Mouse (Mus musculus) hindbrain, embryonic 13.5 days (tissue): ENCODE results near the gene Pdss1. TPM values are rescaled to one million over a fixed set of nuclear protein-coding genes. Genes with fewer than 3 reads are reported as not detected.
"Not testable (repeated sequence)": the region's sequence is repeated elsewhere in the genome, so short reads cannot be mapped to it uniquely, and the experiment has no call there.

ENCODE experiments used
- ATAC-seq: fragments of 200-750 bp; cut with Nextera tagmentation; 2 replicates; pipeline ENCODE4 v1.8.0; 2017; ENCODE audit warnings: moderate TSS enrichment; ENCODE audit not compliant: low FRiP score
- H3K27ac ChIP-seq: fragments of 300-500 bp; sonication (generic); 2 replicates; pipeline ENCODE4 v1.5.1; 2015; ENCODE audit warnings: inconsistent platforms, mild to moderate bottlenecking, moderate library complexity
- H3K27me3 ChIP-seq: fragments of 300-500 bp; sonication (generic); 2 replicates; pipeline ENCODE4 v1.6.1; 2015; ENCODE audit warnings: mild to moderate bottlenecking, inconsistent platforms
- H3K36me3 ChIP-seq: fragments of 300-500 bp; sonication (generic); 2 replicates; pipeline ENCODE4 v1.6.1; 2015; ENCODE audit warnings: mild to moderate bottlenecking, inconsistent platforms
- H3K4me1 ChIP-seq: fragments of 300-500 bp; sonication (generic); replicated peaks from 2 replicates; pipeline ENCODE4 v1.6.1; 2015; ENCODE audit warnings: inconsistent platforms
- H3K4me2 ChIP-seq: fragments of 300-500 bp; sonication (generic); 2 replicates; pipeline ENCODE4 v1.6.1; 2015; ENCODE audit warnings: inconsistent platforms, mild to moderate bottlenecking, moderate library complexity
- H3K4me3 ChIP-seq: fragments of 300-500 bp; sonication (generic); 2 replicates; pipeline ENCODE4 v1.5.1; 2015; ENCODE audit warnings: mild to moderate bottlenecking, inconsistent platforms
- H3K9ac ChIP-seq: fragments of 300-500 bp; sonication (generic); 2 replicates; pipeline ENCODE4 v1.6.1; 2015; ENCODE audit warnings: mild to moderate bottlenecking, inconsistent platforms
- H3K9me3 ChIP-seq: fragments of 300-500 bp; sonication (generic); 2 replicates; pipeline ENCODE4 v1.6.1; 2016; ENCODE audit warnings: inconsistent platforms
- WGBS: fragments of 180-500 bp; shearing (Covaris S2); methylation state at CpG from one replicate; pipeline ENCODE4 v1.1.7; 2015; 5-methylcytosine and 5-hydroxymethylcytosine counted together
- polyA plus RNA-seq: library from polyadenylated mRNA; unstranded; fragments of >200 nt; fragmentation: Nextera tagmentation; extraction: Ambion mirVana; gene quantifications from 2 replicates; pipeline ENCODE4 v1.2.1, GENCODE M21; 2015

The Pdss1 gene
- polyA plus RNA-seq, 1 experiment from 2014 or later = 24.6 TPM

DNA sequence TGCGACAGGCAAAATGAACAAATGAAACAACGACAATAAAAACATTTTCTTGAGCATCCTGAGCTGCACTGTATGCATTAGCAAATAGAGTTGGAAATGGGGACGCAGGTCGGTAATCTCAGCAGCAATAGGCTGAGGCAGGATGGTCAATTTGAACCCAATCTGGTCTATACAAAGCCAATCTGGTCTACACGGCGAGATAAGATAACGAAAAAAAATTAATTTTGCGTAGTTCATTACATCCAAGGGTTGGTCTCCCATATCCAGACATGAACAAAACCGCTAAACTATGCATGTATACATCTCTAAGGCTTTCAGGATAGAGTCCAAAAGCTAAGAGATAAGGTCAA is 415 bp upstream of the Pdss1 start:
- no peaks in the 10 kb centered on the region for H3K9me3 ChIP-seq
- ATAC-seq = peak; percentile 62
- 22% methylated on average over 9 of the region's 9 CpGs for WGBS

DNA sequence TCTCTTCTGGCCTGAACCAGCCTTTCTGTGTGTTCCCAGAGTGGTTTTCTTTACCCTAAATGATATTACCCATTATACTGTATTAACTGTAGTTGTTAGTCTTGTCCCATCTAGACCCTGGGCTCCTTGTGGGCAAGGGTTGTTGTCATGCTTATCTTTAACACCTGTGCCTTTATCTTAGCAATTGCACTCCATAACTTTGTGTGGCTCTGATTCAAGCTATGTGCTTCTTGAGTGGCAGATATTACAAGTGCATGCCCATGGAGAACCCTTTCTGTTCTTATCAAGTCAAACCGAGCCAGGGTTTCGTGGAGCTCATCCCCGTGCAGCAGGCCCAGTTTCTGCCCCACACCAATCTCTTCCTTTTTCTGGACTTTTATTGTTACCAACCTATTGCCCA is 8.6 kb downstream of the Pdss1 start:
- no peak overlapping the region for H3K9ac ChIP-seq
- 93% methylated on average over 3 of the region's 3 CpGs for WGBS
- H3K27me3 ChIP-seq = no peaks in the 10 kb centered on the region
- H3K4me2 ChIP-seq = no peak overlapping the region
- H3K9me3 ChIP-seq = no peaks in the 10 kb centered on the region
- no peak overlapping the region for H3K27ac ChIP-seq
- H3K4me3 ChIP-seq = no peak overlapping the region
- no peak for ATAC-seq
- H3K4me1 ChIP-seq = no peaks in the 10 kb centered on the region
- peaks cover 56% of the 10 kb centered on the region for H3K36me3 ChIP-seq

More for the DNA sequence above, 415 bp upstream of the Pdss1 start:
- peaks cover 20% of the 10 kb centered on the region; the same call in 1 of the 2 replicates for H3K4me1 ChIP-seq
- H3K4me2 ChIP-seq = peak overlapping the region; percentile 77
- H3K4me3 ChIP-seq = peak overlapping the region; percentile 92
- peaks cover 3% of the 10 kb centered on the region for H3K36me3 ChIP-seq
- peak overlapping the region; percentile 85 for H3K9ac ChIP-seq
- peak overlapping the region; percentile 90 for H3K27ac ChIP-seq
- H3K27me3 ChIP-seq = no peaks in the 10 kb centered on the region

DNA sequence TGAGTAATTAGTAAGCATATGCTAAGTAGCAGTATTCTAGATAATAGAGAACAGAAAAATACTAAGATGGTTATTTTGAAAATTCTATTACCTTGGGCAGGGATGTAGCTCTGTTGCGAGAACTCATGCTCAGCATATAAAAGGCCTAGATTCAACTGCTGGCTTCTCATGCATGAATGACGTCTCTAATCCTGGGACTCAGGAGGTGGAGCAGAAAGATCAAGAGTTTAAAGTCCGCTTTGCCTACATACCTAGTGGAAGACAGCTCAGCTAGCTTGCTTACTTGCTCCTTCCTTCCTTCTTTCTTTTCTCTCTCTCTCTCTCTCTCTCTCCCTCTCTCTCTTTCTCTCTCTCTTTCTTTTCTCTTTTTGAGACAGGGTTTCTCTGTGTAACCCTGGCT is 19.1 kb downstream of the Pdss1 start:
- Histone ChIP-seq H3K27me3 (no peaks in the 10 kb centered on the region), H3K4me3 (no peak overlapping the region), H3K4me1 (no peaks in the 10 kb centered on the region), H3K9me3 (no peaks in the 10 kb centered on the region), H3K4me2 (no peak overlapping the region), H3K9ac (no peak overlapping the region), H3K36me3 (peaks cover 64% of the 10 kb centered on the region), H3K27ac (no peak overlapping the region)
- 87% methylated on average over 3 of the region's 3 CpGs for WGBS
- no peak for ATAC-seq

DNA sequence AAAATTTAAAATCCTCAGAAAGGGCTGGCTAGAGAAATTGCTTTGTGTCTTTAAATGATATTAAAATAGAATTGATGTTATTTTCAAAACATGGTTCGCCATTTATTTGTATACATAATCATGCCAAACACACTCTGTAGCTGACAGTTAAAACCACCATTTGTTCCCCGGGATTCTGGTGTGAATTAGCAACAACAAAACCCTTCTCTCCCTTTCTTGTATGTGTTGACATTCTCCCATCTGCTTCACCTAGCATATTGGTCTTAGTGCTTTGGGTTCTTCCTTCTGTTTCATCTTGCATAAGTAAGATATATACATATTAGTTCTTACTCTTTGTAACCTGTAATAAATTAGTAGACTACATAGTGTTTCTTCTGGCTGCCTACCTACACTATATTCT is 23.3 kb downstream of the Pdss1 start:
- no peaks in the 10 kb centered on the region for H3K9me3 ChIP-seq
- H3K9ac ChIP-seq = no peak overlapping the region
- ATAC-seq = no peak
- WGBS = 97% methylated on average over 2 of the region's 2 CpGs
- H3K36me3 ChIP-seq = peaks cover 55% of the 10 kb centered on the region
- H3K4me1 ChIP-seq = no peaks in the 10 kb centered on the region
- no peak overlapping the region for H3K27ac ChIP-seq
- no peak overlapping the region for H3K4me2 ChIP-seq
- no peaks in the 10 kb centered on the region for H3K27me3 ChIP-seq
- H3K4me3 ChIP-seq = no peak overlapping the region

- H3K4me2 ChIP-seq, H3K4me3 ChIP-seq, H3K27me3 ChIP-seq, H3K9me3 ChIP-seq, H3K4me1 ChIP-seq, H3K9ac ChIP-seq, H3K27ac ChIP-seq, ATAC-seq: not testable (repeated sequence)
- WGBS = 97% methylated on average over 3 of the region's 3 CpGs
- peaks cover 32% of the 10 kb centered on the region for H3K36me3 ChIP-seq
These were observed 30.6 kb downstream of the Pdss1 start for GRCm38 (mm10) chr2:22925911-22926310.

DNA sequence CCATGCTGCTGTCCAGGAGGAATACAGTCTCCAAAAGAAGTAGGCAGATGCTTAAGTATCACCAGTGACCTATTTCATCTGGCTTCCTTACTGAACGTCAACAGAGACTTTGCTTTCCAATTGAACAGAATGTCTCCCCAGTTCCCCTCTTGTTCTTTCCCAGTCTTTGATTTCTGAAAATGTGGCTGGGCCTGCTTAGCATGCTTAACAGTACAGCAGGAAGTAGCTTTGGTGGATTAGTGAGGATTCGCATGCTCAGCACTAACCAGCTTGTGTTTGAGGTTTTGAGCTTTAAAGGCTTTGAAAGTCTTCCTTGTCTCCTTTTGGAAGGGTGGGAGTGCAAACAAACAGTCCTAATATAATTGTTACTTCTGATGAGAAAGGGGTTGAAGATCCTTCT is 32.9 kb downstream of the Pdss1 start:
- Histone ChIP-seq H3K9me3 (no peaks in the 10 kb centered on the region), H3K27ac (no peak overlapping the region), H3K4me2 (no peak overlapping the region), H3K4me1 (no peaks in the 10 kb centered on the region), H3K4me3 (no peak overlapping the region), H3K36me3 (peaks cover 38% of the 10 kb centered on the region), H3K27me3 (no peaks in the 10 kb centered on the region), H3K9ac (no peak overlapping the region)
- ATAC-seq = no peak
- WGBS = 92% methylated on average over 2 of the region's 2 CpGs

- WGBS = 75% methylated on average over 1 of the region's 1 CpGs
- Histone ChIP-seq H3K36me3 (peaks cover 39% of the 10 kb centered on the region), H3K9me3 (no peaks in the 10 kb centered on the region)
These were observed 38.2 kb downstream of the Pdss1 start for GRCm38 (mm10) chr2:22933556-22933955.

DNA sequence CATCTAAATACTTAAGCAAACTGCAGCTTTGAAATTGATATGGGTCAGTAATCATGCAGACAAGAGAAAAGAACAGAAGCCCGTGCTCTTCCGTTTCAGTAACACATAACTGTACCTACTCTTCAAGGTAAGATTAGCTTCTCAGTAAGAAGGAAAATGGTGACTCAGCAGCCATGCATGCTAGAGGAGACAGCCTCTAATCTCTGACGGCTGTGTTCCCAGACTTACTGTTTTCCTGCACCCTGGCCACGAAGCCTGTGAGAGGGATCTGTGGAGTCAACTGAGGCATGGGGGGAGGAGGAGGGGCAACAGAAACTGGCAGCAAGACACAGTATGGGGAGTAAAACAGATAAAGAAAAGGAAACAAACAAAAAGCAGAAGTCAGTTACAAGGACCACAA is 54.6 kb downstream of the Pdss1 start:
- H3K4me2 ChIP-seq = no peak overlapping the region
- H3K9ac ChIP-seq = no peak overlapping the region
- no peaks in the 10 kb centered on the region for H3K9me3 ChIP-seq
- no peaks in the 10 kb centered on the region for H3K4me1 ChIP-seq
- no peak overlapping the region for H3K4me3 ChIP-seq
- peaks cover 6% of the 10 kb centered on the region for H3K36me3 ChIP-seq
- ATAC-seq = no peak
- WGBS = 71% methylated on average over 4 of the region's 4 CpGs
- H3K27me3 ChIP-seq = no peaks in the 10 kb centered on the region
- H3K27ac ChIP-seq = no peak overlapping the region

More at GRCm38 (mm10) chr2:22933556-22933955, 38.2 kb downstream of the Pdss1 start:
- Histone ChIP-seq H3K27ac (no peak overlapping the region), H3K4me2 (no peak overlapping the region), H3K9ac (no peak overlapping the region), H3K27me3 (no peaks in the 10 kb centered on the region), H3K4me3 (no peak overlapping the region), H3K4me1 (no peaks in the 10 kb centered on the region)
- ATAC-seq = no peak

DNA sequence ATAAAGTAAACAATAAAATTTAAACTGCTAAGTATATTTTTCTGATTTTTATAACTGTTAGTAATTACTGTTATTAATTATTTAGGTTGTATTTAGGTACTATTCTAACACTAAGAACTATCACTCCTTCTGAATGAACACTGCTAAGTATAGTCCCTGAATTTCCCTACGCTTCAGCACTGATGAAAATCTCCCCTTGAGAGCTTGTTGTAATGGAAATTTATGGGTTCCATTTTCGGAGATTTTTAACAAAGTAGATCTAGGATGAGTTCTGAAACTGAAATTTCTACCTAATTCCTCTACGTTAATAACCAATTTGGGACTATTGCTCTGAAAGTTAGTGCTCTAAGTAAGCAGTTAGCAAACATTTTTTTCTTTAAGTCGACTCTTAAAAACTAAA is 59.0 kb downstream of the Pdss1 start:
- Histone ChIP-seq H3K4me1 (no peaks in the 10 kb centered on the region), H3K9ac (no peak overlapping the region), H3K4me3 (no peak overlapping the region), H3K27me3 (no peaks in the 10 kb centered on the region), H3K36me3 (peaks cover 7% of the 10 kb centered on the region), H3K27ac (no peak overlapping the region), H3K4me2 (no peak overlapping the region), H3K9me3 (no peaks in the 10 kb centered on the region)
- no peak for ATAC-seq
- 94% methylated on average over 4 of the region's 4 CpGs for WGBS

DNA sequence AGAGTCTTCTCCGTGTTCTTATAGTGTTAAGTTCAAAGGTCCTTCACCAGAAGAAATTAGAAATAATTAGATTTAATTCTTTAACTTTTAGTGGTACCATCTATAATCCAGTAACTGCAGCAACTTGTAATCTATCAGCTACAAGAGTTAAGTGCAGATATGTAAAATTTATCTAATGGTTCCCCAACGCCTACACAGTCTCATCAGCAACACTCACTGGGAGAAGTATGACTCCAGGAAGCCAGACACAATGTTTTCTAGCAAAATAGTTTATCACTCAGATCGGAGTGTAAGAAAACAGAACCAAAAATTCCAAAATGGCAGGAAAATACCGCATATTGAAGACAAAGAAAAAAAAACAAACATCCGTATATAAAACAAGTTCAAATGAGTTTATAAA is 60.6 kb downstream of the Pdss1 start:
- Histone ChIP-seq H3K4me2 (no peak overlapping the region), H3K9ac (no peak overlapping the region), H3K27me3 (no peaks in the 10 kb centered on the region), H3K27ac (no peak overlapping the region), H3K9me3 (no peaks in the 10 kb centered on the region), H3K36me3 (peaks cover 4% of the 10 kb centered on the region; the same call in 1 of the 2 replicates), H3K4me1 (no peaks in the 10 kb centered on the region), H3K4me3 (no peak overlapping the region)
- WGBS = 90% methylated on average over 5 of the region's 5 CpGs
- ATAC-seq = no peak

GRCm38 (mm10) chr2:22957415-22957814 is 62.1 kb downstream of the Pdss1 start:
- H3K4me2 ChIP-seq = no peak overlapping the region
- H3K4me3 ChIP-seq = no peak overlapping the region
- 91% methylated on average over 1 of the region's 1 CpGs for WGBS
- no peaks in the 10 kb centered on the region for H3K9me3 ChIP-seq
- H3K4me1 ChIP-seq = no peaks in the 10 kb centered on the region
- no peak overlapping the region for H3K27ac ChIP-seq
- peaks cover 4% of the 10 kb centered on the region; the same call in 1 of the 2 replicates for H3K36me3 ChIP-seq
- H3K9ac ChIP-seq = no peak overlapping the region
- H3K27me3 ChIP-seq = no peaks in the 10 kb centered on the region
- no peak for ATAC-seq

GRCm38 (mm10) chr2:22961681-22962080 is 66.4 kb downstream of the Pdss1 start:
- Histone ChIP-seq H3K4me3 (no peak overlapping the region), H3K4me1 (no peaks in the 10 kb centered on the region), H3K4me2 (no peak overlapping the region), H3K9me3 (no peaks in the 10 kb centered on the region), H3K36me3 (peaks cover 4% of the 10 kb centered on the region; the same call in 1 of the 2 replicates), H3K27ac (no peak overlapping the region), H3K27me3 (no peaks in the 10 kb centered on the region), H3K9ac (no peak overlapping the region)
- ATAC-seq = no peak
- 98% methylated on average over 2 of the region's 2 CpGs for WGBS

DNA sequence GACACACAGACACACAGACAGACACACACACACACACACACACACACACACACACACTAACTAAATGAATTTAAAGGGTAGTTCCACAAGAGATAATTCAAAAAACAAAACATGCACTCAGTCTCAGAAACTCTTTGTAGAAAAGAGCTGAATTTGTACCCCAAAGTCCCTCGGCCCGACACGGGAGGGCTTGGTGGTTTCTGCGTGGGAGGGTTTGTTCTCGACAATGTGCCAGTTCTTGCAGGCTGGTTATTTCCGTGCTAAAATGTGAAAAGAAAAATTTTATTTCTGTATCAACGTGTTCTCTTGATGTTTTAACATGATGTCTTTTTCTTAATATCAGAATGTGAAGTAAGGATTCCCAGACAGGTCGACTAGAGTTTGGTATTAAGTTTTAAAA is 66.9 kb downstream of the Pdss1 start:
- Histone ChIP-seq H3K4me1 (no peaks in the 10 kb centered on the region), H3K9ac (no peak overlapping the region), H3K4me3 (no peak overlapping the region), H3K9me3 (no peaks in the 10 kb centered on the region), H3K27me3 (no peaks in the 10 kb centered on the region), H3K27ac (no peak overlapping the region), H3K4me2 (no peak overlapping the region), H3K36me3 (peaks cover 4% of the 10 kb centered on the region; the same call in 1 of the 2 replicates)
- ATAC-seq = no peak
- WGBS = 94% methylated on average over 8 of the region's 8 CpGs
